Comparison of ENCODE assay signal across 22 mouse cellular contexts in the genomic region with DNA sequence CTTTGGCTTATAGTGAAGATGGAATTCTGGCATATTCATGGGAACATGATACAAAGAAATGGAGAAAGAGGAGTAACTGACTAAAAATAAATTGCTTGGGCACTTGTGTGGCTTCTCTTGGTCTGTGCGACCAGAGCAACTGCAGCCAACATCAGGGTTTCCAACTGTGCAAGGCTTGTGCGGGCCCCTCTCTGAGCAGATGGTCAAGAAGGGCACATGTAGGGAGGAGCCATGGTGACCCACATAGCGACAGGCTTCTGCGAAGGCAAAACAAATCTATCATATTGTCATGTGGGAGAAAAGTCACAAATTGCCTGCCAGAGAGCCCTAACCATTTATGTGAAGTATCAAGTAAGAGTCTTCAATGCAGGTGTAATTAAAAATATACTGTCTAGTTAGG.
DNase-seq lines count a peak whose midpoint lies in the region; ATAC-seq lines count a peak whose summit lies in the region.
"Had no signal": no experiment of that assay in that cellular context is flagged by ENCODE, and none has a peak within 500 bp of the region (broad histone marks: within the 10 kb centered on the region; RNA-seq: fewer than 3 reads in every experiment).

No protein-coding gene starts in this region.

- H3K4me1 ChIP-seq in intestine, embryonic 16.5 days (ENCODE audit: control insufficient read depth, insufficient read depth, low read length), result no peaks in the 10 kb centered on the region
- H3K4me1 ChIP-seq: embryonic facial prominence, embryonic 15.5 days; forebrain, embryonic 10.5 days; heart, embryonic 15.5 days; limb, embryonic 13.5 days; midbrain, embryonic 10.5 days had no signal

- H3K27ac ChIP-seq in intestine, embryonic 16.5 days (ENCODE audit: low read length), result no peak overlapping the region
- H3K27ac ChIP-seq: embryonic facial prominence, embryonic 15.5 days; forebrain, embryonic 10.5 days; heart, embryonic 15.5 days; layer of hippocampus, adult 2 months; limb, embryonic 13.5 days; midbrain, embryonic 10.5 days; neural tube, embryonic 13.5 days; stomach, postnatal 0 days had no signal

- H3K9ac ChIP-seq in intestine, embryonic 16.5 days (ENCODE audit: low read depth, low read length), result no peak overlapping the region
- H3K9ac ChIP-seq: embryonic facial prominence, embryonic 15.5 days; heart, embryonic 15.5 days; limb, embryonic 13.5 days; neural tube, embryonic 13.5 days had no signal

- whole genome bisulfite sequencing in intestine, embryonic 16.5 days, result 84% methylated on average over 4 of the region's 4 CpGs

- H3K27me3 ChIP-seq in intestine, embryonic 16.5 days (replicated peaks; ENCODE audit: control insufficient read depth, insufficient read depth, low read length), result no peaks in the 10 kb centered on the region
- H3K27me3 ChIP-seq: embryonic facial prominence, embryonic 15.5 days; heart, embryonic 15.5 days; limb, embryonic 13.5 days; neural tube, embryonic 13.5 days had no signal

- peak; percentile 4 for DNase-seq in embryo, embryonic 10 days (ENCODE audit: low spot score)
- no peak for DNase-seq in embryo, embryonic 9.5 days (ENCODE audit: extremely low spot score)
- DNase-seq in left cerebral cortex, postnatal 4 days, result peak; percentile 81
- no peak for DNase-seq in left cerebral cortex, adult 8-10 months (ENCODE audit: low spot score in 2 of 2)
- peak; percentile 88 for DNase-seq in cerebellum, postnatal 36 days
- no peak for DNase-seq in testis, postnatal 10 days (ENCODE audit: low spot score)
- DNase-seq in left cerebral cortex, postnatal 14 days (ENCODE audit: low spot score in 2 of 2), result no peak
- DNase-seq: kidney, adult 18-20 months; kidney, postnatal 10 days; lung, postnatal 36 days; thymus, postnatal 25 days had no signal

- no peaks in the 10 kb centered on the region for H3K36me3 ChIP-seq in intestine, embryonic 16.5 days (ENCODE audit: control insufficient read depth, insufficient read depth, low read length)
- H3K36me3 ChIP-seq: embryonic facial prominence, embryonic 15.5 days; forebrain, embryonic 10.5 days; G1E; heart, embryonic 15.5 days; limb, embryonic 13.5 days; midbrain, embryonic 10.5 days; neural tube, embryonic 13.5 days had no signal

- no peaks in the 10 kb centered on the region for H3K9me3 ChIP-seq in intestine, embryonic 16.5 days (ENCODE audit: control insufficient read depth, low read length)
- H3K9me3 ChIP-seq: embryonic facial prominence, embryonic 15.5 days; forebrain, embryonic 10.5 days; G1E; heart, embryonic 15.5 days; limb, embryonic 13.5 days; midbrain, embryonic 10.5 days; neural tube, embryonic 13.5 days had no signal

- intact Hi-C loops in left cerebral cortex, postnatal 4 days (cut with DNase I), result no loop called here
- intact Hi-C loops in left cerebral cortex, postnatal 14 days (cut with DNase I), result no loop called here

- no peak overlapping the region for H3K4me2 ChIP-seq in intestine, embryonic 16.5 days (ENCODE audit: low read depth, low read length)
- H3K4me2 ChIP-seq: embryonic facial prominence, embryonic 15.5 days; heart, embryonic 15.5 days; limb, embryonic 13.5 days; neural tube, embryonic 13.5 days had no signal

- ATAC-seq in intestine, embryonic 16.5 days, result no peak
- ATAC-seq: CD4-positive, CD25-positive, alpha-beta regulatory T cell, adult 4 months had no signal

- no peak overlapping the region for H3K4me3 ChIP-seq in intestine, embryonic 16.5 days (ENCODE audit: low read length)
- H3K4me3 ChIP-seq: embryonic facial prominence, embryonic 15.5 days; forebrain, embryonic 10.5 days; heart, embryonic 15.5 days; layer of hippocampus, adult 2 months; limb, embryonic 13.5 days; midbrain, embryonic 10.5 days; neural tube, embryonic 13.5 days had no signal

Comparison
In these comparisons a context has a peak if more than half of its experiments do, and no peak if none do; other contexts are left out.
1. DNase-seq: peak in embryo, embryonic 10 days (single experiment), left cerebral cortex, postnatal 4 days (single experiment) and cerebellum, postnatal 36 days (2 of 2); none in embryo, embryonic 9.5 days (single experiment), left cerebral cortex, adult 8-10 months (0 of 2), testis, postnatal 10 days (single experiment) and left cerebral cortex, postnatal 14 days (0 of 2).